Mouse (Mus musculus): ENCODE measurements around the gene Gse1. TPM values are rescaled to one million over a fixed set of nuclear protein-coding genes. Genes with fewer than 3 reads are reported as not detected.

Gene Gse1
- polyA plus RNA-seq, 1 experiment: 52.4 TPM

- 25% methylated on average over 10 of the region's 10 CpGs for WGBS
These were observed 363.5 kb downstream of the Gse1 start for GRCm38 (mm10) chr8:120591587-120592292.

GRCm38 (mm10) chr8:120594571-120594970 lies 366.3 kb downstream of the Gse1 start:
- DNase-seq: no peak
- peak; percentile 44; the same call in 1 of the 2 replicates for TF ChIP-seq CTCF (IDR thresholded peaks at IDR 0.05; ENCODE audit: borderline replicate concordance, insufficient read depth, low read depth, low read length)
- no peak for TF ChIP-seq POLR2A (IDR thresholded peaks at IDR 0.05; ENCODE audit: borderline replicate concordance, insufficient read depth, low read length)
- WGBS: 88% methylated on average over 5 of the region's 5 CpGs
- Histone ChIP-seq H3K4me3 (replicated peaks; ENCODE audit: insufficient read depth, low read depth, low read length) (no peak overlapping the region), H3K4me1 (ENCODE audit: control insufficient read depth, insufficient read depth, low read length) (peaks cover 12% of the 10 kb centered on the region), H3K27ac (ENCODE audit: insufficient read depth, low read length) (no peak overlapping the region), H3K27me3 (ENCODE audit: control insufficient read depth, insufficient read depth, low read length) (no peaks in the 10 kb centered on the region)

More at GRCm38 (mm10) chr8:120591587-120592292, 363.5 kb downstream of the Gse1 start:
- Histone ChIP-seq H3K4me3 (replicated peaks; ENCODE audit: insufficient read depth, low read depth, low read length) (no peak overlapping the region), H3K27ac (ENCODE audit: insufficient read depth, low read length) (no peak overlapping the region), H3K27me3 (ENCODE audit: control insufficient read depth, insufficient read depth, low read length) (no peaks in the 10 kb centered on the region), H3K4me1 (ENCODE audit: control insufficient read depth, insufficient read depth, low read length) (peaks cover 7% of the 10 kb centered on the region)
- peak in 1 of 2 experiments; percentile 57 for DNase-seq
- no peak for TF ChIP-seq POLR2A (IDR thresholded peaks at IDR 0.05; ENCODE audit: borderline replicate concordance, insufficient read depth, low read length)

- WGBS: 18% methylated on average over 5 of the region's 5 CpGs
- Histone ChIP-seq H3K4me3 (replicated peaks; ENCODE audit: insufficient read depth, low read depth, low read length) (no peak overlapping the region), H3K27ac (ENCODE audit: insufficient read depth, low read length) (no peak overlapping the region), H3K4me1 (ENCODE audit: control insufficient read depth, insufficient read depth, low read length) (peaks cover 12% of the 10 kb centered on the region), H3K27me3 (ENCODE audit: control insufficient read depth, insufficient read depth, low read length) (no peaks in the 10 kb centered on the region)
- TF ChIP-seq CTCF (IDR thresholded peaks at IDR 0.05; ENCODE audit: borderline replicate concordance, insufficient read depth, low read depth, low read length) (peak; percentile 88), POLR2A (IDR thresholded peaks at IDR 0.05; ENCODE audit: borderline replicate concordance, insufficient read depth, low read length) (no peak)
- peak; percentile 62 to 65 for DNase-seq
These were observed 367.7 kb downstream of the Gse1 start for GRCm38 (mm10) chr8:120595963-120596362.

- H3K27ac ChIP-seq (ENCODE audit: insufficient read depth, low read length): no peak overlapping the region
- no peak for TF ChIP-seq POLR2A (IDR thresholded peaks at IDR 0.05; ENCODE audit: borderline replicate concordance, insufficient read depth, low read length)
- TF ChIP-seq CTCF (IDR thresholded peaks at IDR 0.05; ENCODE audit: borderline replicate concordance, insufficient read depth, low read depth, low read length): no peak
- no peak overlapping the region for H3K4me3 ChIP-seq (replicated peaks; ENCODE audit: insufficient read depth, low read depth, low read length)
- H3K27me3 ChIP-seq (ENCODE audit: control insufficient read depth, insufficient read depth, low read length): no peaks in the 10 kb centered on the region
- WGBS: 7% methylated on average over 24 of the region's 24 CpGs
- peaks cover 5% of the 10 kb centered on the region; the same call in 1 of the 2 replicates for H3K4me1 ChIP-seq (ENCODE audit: control insufficient read depth, insufficient read depth, low read length)
- DNase-seq: peak; percentile 65 to 78
These were observed 370.3 kb downstream of the Gse1 start for GRCm38 (mm10) chr8:120598579-120598978.

- no peak overlapping the region for H3K4me3 ChIP-seq (replicated peaks; ENCODE audit: insufficient read depth, low read depth, low read length)
- TF ChIP-seq CTCF (IDR thresholded peaks at IDR 0.05; ENCODE audit: borderline replicate concordance, insufficient read depth, low read depth, low read length) (peak; percentile 80), POLR2A (IDR thresholded peaks at IDR 0.05; ENCODE audit: borderline replicate concordance, insufficient read depth, low read length) (no peak)
- no peaks in the 10 kb centered on the region for H3K27me3 ChIP-seq (ENCODE audit: control insufficient read depth, insufficient read depth, low read length)
- H3K4me1 ChIP-seq (ENCODE audit: control insufficient read depth, insufficient read depth, low read length): peaks cover 5% of the 10 kb centered on the region; the same call in 1 of the 2 replicates
- WGBS: 48% methylated on average over 7 of the region's 7 CpGs
- no peak overlapping the region for H3K27ac ChIP-seq (ENCODE audit: insufficient read depth, low read length)
- DNase-seq: peak; percentile 76 to 85
These were observed 371.2 kb downstream of the Gse1 start for GRCm38 (mm10) chr8:120599504-120599903.

GRCm38 (mm10) chr8:120602672-120603071 lies 374.4 kb downstream of the Gse1 start:
- Histone ChIP-seq H3K27ac (ENCODE audit: insufficient read depth, low read length) (no peak overlapping the region), H3K4me1 (ENCODE audit: control insufficient read depth, insufficient read depth, low read length) (peaks cover 5% of the 10 kb centered on the region; the same call in 1 of the 2 replicates), H3K27me3 (ENCODE audit: control insufficient read depth, insufficient read depth, low read length) (no peaks in the 10 kb centered on the region), H3K4me3 (replicated peaks; ENCODE audit: insufficient read depth, low read depth, low read length) (no peak overlapping the region)
- TF ChIP-seq CTCF (IDR thresholded peaks at IDR 0.05; ENCODE audit: borderline replicate concordance, insufficient read depth, low read depth, low read length) (no peak), POLR2A (IDR thresholded peaks at IDR 0.05; ENCODE audit: borderline replicate concordance, insufficient read depth, low read length) (no peak)
- DNase-seq: no peak
- 65% methylated on average over 6 of the region's 6 CpGs for WGBS

GRCm38 (mm10) chr8:120607460-120607859 lies 379.2 kb downstream of the Gse1 start:
- no peaks in the 10 kb centered on the region for H3K4me1 ChIP-seq (ENCODE audit: control insufficient read depth, insufficient read depth, low read length)
- no peak overlapping the region for H3K27ac ChIP-seq (ENCODE audit: insufficient read depth, low read length)
- no peak overlapping the region for H3K4me3 ChIP-seq (replicated peaks; ENCODE audit: insufficient read depth, low read depth, low read length)
- TF ChIP-seq CTCF (IDR thresholded peaks at IDR 0.05; ENCODE audit: borderline replicate concordance, insufficient read depth, low read depth, low read length): no peak
- DNase-seq: no peak
- H3K27me3 ChIP-seq (ENCODE audit: control insufficient read depth, insufficient read depth, low read length): no peaks in the 10 kb centered on the region
- 86% methylated on average over 9 of the region's 9 CpGs for WGBS

GRCm38 (mm10) chr8:120607885-120608284 lies 379.6 kb downstream of the Gse1 start:
- Histone ChIP-seq H3K4me1 (ENCODE audit: control insufficient read depth, insufficient read depth, low read length) (no peaks in the 10 kb centered on the region), H3K27me3 (ENCODE audit: control insufficient read depth, insufficient read depth, low read length) (no peaks in the 10 kb centered on the region), H3K27ac (ENCODE audit: insufficient read depth, low read length) (no peak overlapping the region), H3K4me3 (replicated peaks; ENCODE audit: insufficient read depth, low read depth, low read length) (no peak overlapping the region)
- peak; percentile 65 to 81 for DNase-seq
- WGBS: 9% methylated on average over 7 of the region's 7 CpGs
- no peak for TF ChIP-seq POLR2A (IDR thresholded peaks at IDR 0.05; ENCODE audit: borderline replicate concordance, insufficient read depth, low read length)
- TF ChIP-seq CTCF (IDR thresholded peaks at IDR 0.05; ENCODE audit: borderline replicate concordance, insufficient read depth, low read depth, low read length): peak; percentile 89

Measured in cerebellum, adult 2 months (tissue).